Mouse (Mus musculus) forebrain, embryonic 16.5 days (tissue): ENCODE results near the gene Mthfs. TPM values are rescaled to one million over a fixed set of nuclear protein-coding genes. Genes with fewer than 3 reads are reported as not detected.
"Not testable (repeated sequence)": the region's sequence is repeated elsewhere in the genome, so short reads cannot be mapped to it uniquely, and the experiment has no call there.

Experiments used
- ATAC-seq: fragments of 200-750 bp; cut with Nextera tagmentation; 2 replicates; pipeline ENCODE4 v1.8.0; 2017; ENCODE audit warnings: mild to moderate bottlenecking, moderate library complexity
- H3K27ac ChIP-seq: fragments of 300-500 bp; sonication (generic); 2 replicates; pipeline ENCODE4 v1.5.1; 2014; ENCODE audit warnings: low read length, control low read depth
- H3K27me3 ChIP-seq: fragments of 300-500 bp; sonication (generic); replicated peaks from 2 replicates; pipeline ENCODE4 v1.6.1; 2014; ENCODE audit warnings: low read length; ENCODE audit not compliant: control insufficient read depth, insufficient read depth
- H3K36me3 ChIP-seq: fragments of 300-500 bp; sonication (generic); 2 replicates; pipeline ENCODE4 v1.6.1; 2014; ENCODE audit not compliant: control insufficient read depth, insufficient read depth
- H3K4me1 ChIP-seq: fragments of 300-500 bp; sonication (generic); replicated peaks from 2 replicates; pipeline ENCODE4 v1.6.1; 2014; ENCODE audit warnings: low read length; ENCODE audit not compliant: control insufficient read depth, insufficient read depth
- H3K4me2 ChIP-seq: fragments of 300-500 bp; sonication (generic); 2 replicates; pipeline ENCODE4 v1.6.1; 2014; ENCODE audit warnings: mild to moderate bottlenecking, low read length, control low read depth
- H3K4me3 ChIP-seq: fragments of 300-500 bp; sonication (generic); replicated peaks from 2 replicates; pipeline ENCODE4 v1.5.1; 2014; ENCODE audit warnings: mild to moderate bottlenecking, low read length, control low read depth
- H3K9ac ChIP-seq: fragments of 300-500 bp; sonication (generic); replicated peaks from 2 replicates; pipeline ENCODE4 v1.6.1; 2014; ENCODE audit warnings: low read depth, low read length, control low read depth
- H3K9me3 ChIP-seq: fragments of 300-500 bp; sonication (generic); 2 replicates; pipeline ENCODE4 v1.6.1; 2016; ENCODE audit warnings: low read length; ENCODE audit not compliant: control insufficient read depth
- WGBS: fragments of 180-500 bp; shearing (Covaris S2); extraction: QIAGEN DNeasy Blood & Tissue Kit; methylation state at CpG from one replicate; pipeline ENCODE4 v1.1.7; 2014; 5-methylcytosine and 5-hydroxymethylcytosine counted together
- polyA plus RNA-seq: library from polyadenylated mRNA; unstranded; fragments of >200 nt; fragmentation: Nextera tagmentation; extraction: Ambion mirVana; gene quantifications from 2 replicates; pipeline ENCODE4 v1.2.1, GENCODE M21; 2015

Gene Mthfs
- polyA plus RNA-seq, 1 experiment from 2014 or later: 10.6 TPM

DNA sequence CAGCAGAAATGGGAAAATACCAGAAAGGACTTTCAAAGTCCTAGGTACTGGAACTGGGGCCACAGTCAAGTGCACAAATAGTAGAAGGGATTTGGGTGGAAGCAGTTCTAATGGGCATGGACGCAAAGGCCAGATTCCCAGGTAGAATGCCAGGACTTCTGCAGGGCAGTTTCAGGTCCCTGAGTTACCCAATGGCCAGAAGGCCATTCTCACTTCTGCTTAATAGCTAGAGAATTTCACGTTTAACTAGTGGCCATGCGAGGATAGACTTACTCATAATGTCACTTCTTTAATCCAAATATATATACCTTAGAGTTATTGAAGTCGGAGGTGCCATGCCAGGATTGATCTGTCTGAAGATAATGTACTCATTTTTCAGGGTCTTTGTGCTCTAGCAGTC lies 26.7 kb downstream of the Mthfs start:
- not testable (repeated sequence) for H3K27me3 ChIP-seq, ATAC-seq, H3K9me3 ChIP-seq, H3K36me3 ChIP-seq, H3K4me2 ChIP-seq, H3K9ac ChIP-seq, H3K4me3 ChIP-seq, H3K27ac ChIP-seq, H3K4me1 ChIP-seq
- WGBS: 94% methylated on average over 4 of the region's 4 CpGs

DNA sequence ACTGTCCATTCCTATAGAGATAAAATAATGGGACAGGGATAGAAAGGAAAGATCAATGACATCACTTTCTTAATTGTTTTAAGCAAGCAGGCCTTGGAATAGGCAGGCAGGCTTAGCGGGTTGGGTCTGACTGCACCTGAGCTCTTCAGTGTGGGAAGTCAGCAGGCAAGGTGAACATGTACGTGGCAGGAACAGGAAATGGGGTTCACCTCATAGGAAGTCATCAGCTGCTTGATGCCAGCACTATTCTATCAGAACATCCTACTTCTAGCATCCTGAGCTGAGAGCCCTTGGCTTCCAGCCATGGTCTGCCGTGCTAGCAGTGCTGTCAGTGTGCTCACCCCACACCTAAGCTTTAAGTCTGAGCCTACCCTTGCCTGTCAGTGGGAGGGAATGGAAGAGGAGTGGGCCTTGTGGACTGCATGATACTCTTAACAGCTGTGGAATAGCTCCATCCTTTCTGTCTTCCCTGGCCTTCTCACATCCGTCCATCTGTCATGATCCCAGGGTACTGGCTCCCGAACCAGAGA lies 28.6 kb downstream of the Mthfs start:
- not testable (repeated sequence) for H3K9me3 ChIP-seq, ATAC-seq, H3K36me3 ChIP-seq, H3K27me3 ChIP-seq, H3K4me1 ChIP-seq, H3K27ac ChIP-seq, H3K4me2 ChIP-seq, H3K9ac ChIP-seq, H3K4me3 ChIP-seq
- WGBS: 80% methylated on average over 4 of the region's 5 CpGs

DNA sequence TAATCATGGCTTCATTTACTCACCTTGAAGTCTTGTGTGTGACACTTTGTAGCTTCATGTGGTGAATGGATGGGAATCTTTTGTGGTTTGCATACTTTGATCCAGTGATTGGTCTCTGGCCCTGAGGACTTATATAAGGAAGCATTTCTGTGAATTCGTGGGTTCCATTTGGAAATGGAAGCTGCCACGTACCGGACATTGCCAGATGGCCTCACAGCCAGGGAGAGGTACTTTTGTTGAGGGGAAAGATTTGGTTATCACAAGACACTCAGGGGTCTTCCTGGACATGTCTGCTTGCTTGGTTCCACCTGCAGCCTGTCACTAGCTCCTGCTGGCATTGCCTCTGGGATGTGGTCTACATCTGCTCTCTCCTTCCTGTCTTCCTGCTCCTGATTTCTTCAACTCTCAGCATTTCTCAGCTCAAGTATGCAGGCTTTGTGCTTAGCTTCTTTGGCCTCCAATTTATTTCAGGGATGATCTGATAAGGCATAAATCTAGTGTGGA lies 30.1 kb downstream of the Mthfs start:
- H3K36me3 ChIP-seq, H3K9me3 ChIP-seq, H3K4me2 ChIP-seq, ATAC-seq, H3K27me3 ChIP-seq, H3K4me1 ChIP-seq, H3K9ac ChIP-seq, H3K27ac ChIP-seq, H3K4me3 ChIP-seq: not testable (repeated sequence)
- 87% methylated on average over 3 of the region's 3 CpGs for WGBS

DNA sequence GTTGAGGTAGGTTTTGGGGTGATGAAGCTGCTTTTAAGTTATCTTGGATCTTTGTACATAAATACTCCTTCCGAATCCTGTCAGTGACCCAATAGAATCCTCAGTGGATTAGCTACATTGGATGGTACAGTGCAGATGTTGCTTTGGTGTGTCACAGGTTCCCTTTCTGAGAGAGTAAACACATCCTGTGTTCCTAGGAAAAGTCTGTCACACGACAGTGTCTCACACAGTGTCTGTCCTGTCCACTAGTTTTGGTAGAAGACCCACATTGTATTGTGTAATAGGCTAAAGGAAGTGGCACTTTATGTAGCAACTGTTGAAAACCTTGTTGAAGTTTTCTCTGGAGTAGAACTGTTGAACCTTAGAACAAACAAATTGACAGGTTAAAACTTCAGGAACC lies 42.9 kb downstream of the Mthfs start:
- 86% methylated on average over 2 of the region's 2 CpGs for WGBS
- H3K4me3 ChIP-seq: no peak overlapping the region
- H3K9me3 ChIP-seq: no peaks in the 10 kb centered on the region

DNA sequence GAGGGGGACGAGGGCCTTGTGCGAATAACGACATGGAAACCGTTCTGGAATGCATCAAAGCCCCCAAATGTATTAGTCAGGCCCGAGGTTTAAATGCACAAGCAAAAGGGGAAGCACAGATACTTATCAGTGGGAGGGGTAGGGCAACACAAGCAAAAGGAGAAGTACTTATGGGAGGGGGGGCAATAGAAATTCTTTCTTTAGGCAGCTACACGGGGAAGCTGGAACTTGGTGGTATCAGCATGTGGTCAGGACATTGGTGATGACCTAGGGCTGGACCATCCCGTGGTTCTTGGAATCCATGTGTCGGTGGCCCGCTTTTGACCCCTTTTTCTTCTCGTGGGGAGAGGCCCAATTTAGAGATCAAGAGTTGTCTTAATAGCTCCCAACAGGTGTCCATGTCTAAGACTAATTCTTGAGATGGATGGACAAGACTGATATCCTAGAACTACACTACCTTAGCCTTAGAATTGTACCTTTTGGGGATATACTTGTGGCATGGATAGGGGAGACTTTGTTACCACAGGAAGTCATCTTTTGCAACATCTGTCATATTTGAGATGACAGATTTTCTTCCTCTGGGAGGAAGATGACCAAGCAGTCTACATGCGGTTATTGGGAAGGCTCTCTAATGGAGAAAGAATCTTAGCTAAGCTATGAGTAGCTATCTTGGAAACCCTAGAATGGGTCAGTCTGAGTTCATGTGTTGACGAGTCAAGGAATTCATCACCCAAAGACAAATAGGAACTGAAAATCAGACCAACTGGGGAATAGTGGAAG lies 46.3 kb downstream of the Mthfs start:
- no peak for ATAC-seq
- H3K9me3 ChIP-seq: no peaks in the 10 kb centered on the region

More for the DNA sequence above, 42.9 kb downstream of the Mthfs start:
- Histone ChIP-seq H3K9ac (no peak overlapping the region), H3K4me2 (no peak overlapping the region), H3K27ac (no peak overlapping the region), H3K27me3 (no peaks in the 10 kb centered on the region), H3K36me3 (no peaks in the 10 kb centered on the region), H3K4me1 (no peaks in the 10 kb centered on the region)
- no peak for ATAC-seq

DNA sequence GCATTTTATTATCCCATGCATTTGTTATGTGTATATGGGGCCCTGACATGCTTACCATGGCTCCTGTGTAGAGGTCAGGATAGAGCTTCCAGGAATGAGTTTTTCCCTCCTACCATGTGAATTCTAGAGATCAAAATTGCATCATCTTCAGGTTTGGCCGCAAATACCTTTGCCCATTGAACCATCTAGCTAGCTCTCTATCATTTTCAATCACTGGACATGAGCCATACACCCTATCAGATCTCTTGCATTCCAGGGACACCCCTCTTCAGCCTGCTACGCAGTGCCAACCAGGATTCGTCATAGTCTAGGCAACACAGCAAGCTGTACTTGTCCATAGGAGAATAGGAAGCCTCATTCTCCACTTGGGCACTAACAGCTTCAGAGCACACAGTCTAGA lies 53.5 kb downstream of the Mthfs start:
- Histone ChIP-seq H3K36me3 (no peaks in the 10 kb centered on the region), H3K27me3 (no peaks in the 10 kb centered on the region), H3K9ac (no peak overlapping the region), H3K4me3 (no peak overlapping the region), H3K4me1 (no peaks in the 10 kb centered on the region), H3K27ac (no peak overlapping the region), H3K4me2 (no peak overlapping the region), H3K9me3 (no peaks in the 10 kb centered on the region)
- ATAC-seq: no peak
- WGBS: 87% methylated on average over 3 of the region's 3 CpGs

More for the DNA sequence above, 46.3 kb downstream of the Mthfs start:
- Histone ChIP-seq H3K27me3 (no peaks in the 10 kb centered on the region), H3K4me1 (no peaks in the 10 kb centered on the region), H3K27ac (no peak overlapping the region), H3K4me2 (no peak overlapping the region), H3K9ac (no peak overlapping the region), H3K36me3 (no peaks in the 10 kb centered on the region), H3K4me3 (no peak overlapping the region)
- WGBS: 89% methylated on average over 12 of the region's 12 CpGs

DNA sequence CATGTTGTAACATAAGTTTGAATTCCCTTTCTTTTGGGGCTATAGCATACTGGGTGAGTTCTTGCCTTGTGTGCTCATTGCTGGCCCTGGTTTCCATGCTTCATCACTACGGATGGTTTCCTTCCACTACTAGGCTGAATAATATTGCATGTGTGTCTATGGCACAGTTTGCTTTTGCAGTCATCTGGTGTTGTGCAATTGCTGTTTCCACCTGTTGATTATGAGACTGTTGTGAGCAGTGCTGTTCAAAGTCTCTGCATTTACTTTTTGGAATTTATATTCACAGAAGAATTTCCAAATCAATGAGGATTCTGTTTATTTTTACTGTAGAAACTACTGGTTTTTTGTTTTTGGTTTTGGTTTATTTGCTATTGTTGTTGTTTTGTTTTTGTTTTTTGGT lies 54.1 kb downstream of the Mthfs start:
- ATAC-seq: no peak
- Histone ChIP-seq H3K4me3 (no peak overlapping the region), H3K27me3 (no peaks in the 10 kb centered on the region), H3K4me2 (no peak overlapping the region), H3K9ac (no peak overlapping the region), H3K36me3 (no peaks in the 10 kb centered on the region), H3K9me3 (no peaks in the 10 kb centered on the region), H3K4me1 (no peaks in the 10 kb centered on the region), H3K27ac (no peak overlapping the region)
- WGBS: 95% methylated on average over 1 of the region's 1 CpGs

DNA sequence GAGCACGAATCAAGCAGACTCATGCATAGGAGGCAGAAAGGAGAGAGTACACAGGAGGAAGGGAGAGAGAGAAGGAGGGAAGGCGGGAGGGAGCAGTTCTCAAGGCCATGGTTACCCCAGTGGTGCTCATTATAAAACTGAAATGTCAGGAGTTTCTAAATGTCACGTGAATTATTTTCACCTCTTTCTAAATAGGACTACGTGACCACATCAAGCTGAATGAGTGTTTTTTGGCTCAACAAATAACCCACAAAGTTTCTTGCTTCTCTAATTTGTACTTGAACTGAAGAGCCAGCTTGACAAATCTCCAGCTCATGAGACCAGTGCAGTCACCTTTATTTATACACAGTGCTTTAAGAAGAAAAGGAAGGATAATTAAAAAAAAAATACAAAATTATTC lies 56.6 kb downstream of the Mthfs start:
- no peak for ATAC-seq

DNA sequence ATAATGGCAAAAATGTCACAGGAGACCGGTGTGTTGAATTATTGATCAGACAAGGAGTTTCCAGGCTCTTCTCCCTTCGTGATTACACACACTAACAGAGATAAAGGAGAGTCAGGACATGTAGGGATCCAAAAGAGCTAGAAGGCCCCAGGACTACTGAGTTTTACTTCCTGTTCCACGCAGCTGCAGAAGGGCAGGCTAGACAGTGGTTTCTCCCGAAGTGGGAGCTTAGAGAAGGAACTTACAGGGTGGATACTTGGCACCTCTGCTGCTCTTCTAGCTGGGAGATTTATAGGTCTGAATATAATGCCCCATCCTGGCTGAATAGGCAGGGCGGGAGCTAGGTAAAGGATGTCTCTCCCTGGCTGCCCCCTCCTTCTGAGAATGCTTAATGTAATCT lies 57.1 kb downstream of the Mthfs start:
- H3K9me3 ChIP-seq: no peaks in the 10 kb centered on the region
- H3K4me1 ChIP-seq: no peaks in the 10 kb centered on the region
- H3K4me2 ChIP-seq: no peak overlapping the region
- H3K36me3 ChIP-seq: no peaks in the 10 kb centered on the region
- no peak overlapping the region for H3K27ac ChIP-seq
- H3K4me3 ChIP-seq: no peak overlapping the region
- no peak overlapping the region for H3K9ac ChIP-seq
- no peak for ATAC-seq
- WGBS: 68% methylated on average over 5 of the region's 5 CpGs
- no peaks in the 10 kb centered on the region for H3K27me3 ChIP-seq

More for the DNA sequence above, 56.6 kb downstream of the Mthfs start:
- Histone ChIP-seq H3K27ac (no peak overlapping the region), H3K9me3 (no peaks in the 10 kb centered on the region), H3K36me3 (no peaks in the 10 kb centered on the region), H3K4me3 (no peak overlapping the region), H3K9ac (no peak overlapping the region), H3K4me2 (no peak overlapping the region), H3K27me3 (no peaks in the 10 kb centered on the region), H3K4me1 (no peaks in the 10 kb centered on the region)
- WGBS: 75% methylated on average over 4 of the region's 4 CpGs
